Mouse (Mus musculus) effector memory CD4-positive, alpha-beta T cell, adult 7 months (primary cell): ENCODE results near the gene Rhebl1. TPM values are rescaled to one million over a fixed set of nuclear protein-coding genes. Genes with fewer than 3 reads are reported as not detected.

Experiments
- polyA plus RNA-seq: library from polyadenylated mRNA; unstranded; fragments of 100-300 nt; shearing (Covaris generic); gene quantifications from one replicate; pipeline ENCODE4 v1.2.1, GENCODE M21; 2017

The Rhebl1 gene
- polyA plus RNA-seq: 29.6 TPM

DNA sequence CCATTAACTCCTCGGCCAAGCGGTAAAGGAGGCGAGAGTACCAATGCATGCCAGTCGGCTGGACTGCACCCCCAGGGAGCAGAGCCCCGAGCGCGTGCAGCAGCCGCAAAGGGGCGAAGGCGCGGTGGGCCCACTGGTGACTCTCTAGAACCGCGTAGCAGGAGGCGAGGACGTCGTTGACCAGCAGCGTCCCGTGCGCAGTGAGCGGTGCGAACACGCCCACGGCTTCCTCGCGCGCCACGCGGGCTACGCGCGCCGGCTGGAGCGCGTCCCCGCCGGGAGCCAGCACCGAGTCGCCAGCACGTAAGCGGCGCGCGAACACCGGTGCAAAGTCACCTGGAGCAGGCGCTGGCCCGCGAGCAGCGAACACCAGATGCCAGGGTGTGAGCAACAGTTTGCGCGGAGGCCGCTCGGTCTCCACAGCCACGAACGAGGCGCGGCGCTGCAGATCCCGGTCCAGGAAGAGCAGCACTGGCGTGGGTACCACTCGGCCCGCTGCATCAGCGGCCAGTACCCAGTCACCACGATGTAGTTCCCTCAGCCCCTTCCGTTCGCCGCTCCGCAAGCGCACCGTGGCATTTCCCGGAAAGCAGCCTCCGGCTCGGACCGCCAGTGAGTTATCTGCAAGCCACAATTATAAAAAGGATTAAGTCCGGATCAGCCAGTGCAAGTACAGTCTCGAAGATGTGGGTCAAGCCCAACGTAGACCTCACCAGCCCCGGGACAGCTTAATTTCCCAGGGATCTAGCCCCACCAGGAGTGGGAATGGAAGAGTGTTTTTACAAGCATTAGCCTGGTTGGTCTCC, at the start of gene Rhebl1:
Gene Rhebl1 (minus strand): TSS at position 601 of the 806 bp plus-strand sequence.

DNA sequence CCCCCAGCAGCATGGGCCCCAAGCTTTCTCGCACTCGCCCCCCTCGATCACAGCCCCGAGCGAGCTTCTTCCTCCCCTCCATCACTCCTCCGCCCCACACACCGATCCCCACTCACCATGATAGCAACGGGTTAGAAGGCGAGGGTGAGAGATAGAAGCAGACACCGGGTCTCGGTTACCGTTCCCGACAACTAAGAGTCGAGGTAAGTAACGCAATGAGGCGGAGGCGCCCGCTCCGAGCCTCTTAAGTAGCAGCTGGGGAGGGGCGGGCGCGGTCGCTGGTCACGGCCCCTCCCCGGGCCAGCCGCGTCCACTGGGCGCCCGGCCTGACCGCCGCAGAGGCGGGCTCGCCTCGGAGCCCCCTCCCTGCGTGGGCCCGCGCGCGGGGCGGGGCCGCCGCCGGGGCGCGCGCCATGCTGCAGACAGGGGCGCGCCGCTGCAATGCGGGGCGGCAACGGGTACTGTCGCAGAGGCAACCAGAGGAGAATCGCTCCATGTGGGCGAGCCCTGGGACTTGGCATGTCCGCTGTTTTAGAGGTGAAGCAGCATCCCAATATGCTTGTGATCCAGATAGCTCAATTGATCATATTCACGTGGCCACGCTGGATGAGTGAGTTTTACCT, 40.0 kb upstream of the Rhebl1 start, which contains the start of gene Tuba1b:
Gene Tuba1b (minus strand): TSS at position 349 of the 623 bp plus-strand sequence.

DNA sequence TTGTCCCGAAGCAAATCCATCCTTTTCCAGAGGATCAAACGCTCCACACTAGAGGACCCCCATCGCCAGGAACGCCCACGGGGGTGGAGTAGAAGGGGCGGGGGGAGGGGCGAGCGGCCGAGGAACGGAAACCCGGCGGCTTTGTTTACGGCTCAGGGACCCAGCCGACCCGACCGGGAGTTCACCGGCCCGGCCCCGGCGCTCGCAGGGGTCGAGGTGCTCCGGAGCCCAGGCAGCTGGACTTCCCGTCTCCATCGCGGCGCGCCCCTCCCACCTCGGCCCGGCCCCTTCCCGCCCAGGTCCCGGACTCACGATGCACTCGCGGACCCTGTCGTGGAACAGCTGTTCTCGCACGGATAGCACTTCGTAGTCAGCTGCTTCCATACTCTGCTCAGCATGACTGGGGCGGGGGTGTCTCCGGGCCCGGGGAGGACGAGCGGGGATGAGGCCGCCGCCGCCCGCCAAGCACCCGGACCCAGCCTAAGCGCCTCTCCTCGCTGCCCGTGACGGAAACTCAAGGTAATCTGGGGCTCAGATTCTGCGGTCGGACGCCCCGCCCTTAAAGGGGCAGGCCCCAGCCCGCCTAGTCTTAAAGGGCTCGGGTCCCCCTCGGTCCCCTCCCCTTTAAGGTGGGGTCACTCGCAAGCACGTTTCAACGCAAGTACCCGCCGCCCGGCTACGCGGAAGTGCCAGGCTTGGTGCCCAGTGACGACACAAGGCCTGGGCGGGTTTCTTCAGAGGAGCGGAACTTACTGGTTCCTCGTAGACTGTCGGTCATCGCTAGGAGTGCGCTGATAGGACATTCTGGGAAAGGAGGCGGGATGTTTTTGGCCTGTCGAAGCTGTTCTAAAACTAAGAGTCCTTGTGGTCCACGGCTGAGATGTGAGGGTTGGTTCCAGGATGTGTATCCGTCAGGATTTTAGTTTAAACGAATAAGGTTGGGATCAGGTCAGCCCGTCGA, 23.5 kb upstream of the Rhebl1 start, which contains the start of gene Lmbr1l:
Gene Lmbr1l (minus strand): TSS at position 694 of the 961 bp plus-strand sequence.

DNA sequence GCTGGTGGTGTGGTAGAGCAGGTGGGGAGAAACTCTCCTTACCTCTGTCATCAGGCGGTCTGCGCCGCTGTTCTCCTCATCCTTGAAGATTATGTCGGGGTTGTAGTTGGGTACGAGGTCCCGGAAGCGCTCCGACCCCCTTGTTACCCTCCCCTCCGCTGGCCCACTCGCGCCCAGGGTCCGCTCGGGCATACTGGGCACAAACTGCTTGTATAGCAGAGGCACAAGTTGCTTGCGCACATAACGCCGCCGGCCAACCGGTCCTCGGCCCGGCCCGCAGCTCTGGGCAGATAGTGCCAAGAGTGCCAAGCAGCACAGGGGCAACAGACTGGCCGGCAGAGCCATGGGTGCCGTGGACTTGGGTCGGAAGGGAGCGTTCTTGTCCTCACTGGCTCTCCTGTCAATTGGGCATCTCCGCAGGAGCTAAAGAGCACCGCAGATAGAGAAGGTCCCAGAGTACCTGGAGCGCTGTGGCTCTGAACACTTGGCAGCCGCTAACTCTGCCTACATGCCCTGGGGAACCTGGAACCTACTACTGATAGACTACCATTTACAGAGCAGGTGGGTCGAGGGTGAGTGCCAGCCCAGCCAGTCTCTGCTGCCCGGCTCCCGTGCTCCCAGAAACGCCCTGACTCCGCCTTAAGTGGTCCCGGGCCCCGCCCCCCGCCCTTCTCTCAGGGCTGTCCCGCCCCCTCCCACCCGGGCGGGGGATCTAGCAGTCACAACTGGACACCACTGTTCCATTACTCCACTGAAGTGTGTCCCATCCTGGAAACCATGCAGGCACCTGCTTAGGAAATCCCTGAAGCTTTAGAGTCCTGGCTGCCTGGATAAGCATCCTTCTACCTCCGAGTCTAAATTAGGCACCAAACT, 3.8 kb upstream of the Rhebl1 start, which contains the start of gene Dhh:
Gene Dhh (minus strand): TSS at position 613 of the 873 bp plus-strand sequence.

DNA sequence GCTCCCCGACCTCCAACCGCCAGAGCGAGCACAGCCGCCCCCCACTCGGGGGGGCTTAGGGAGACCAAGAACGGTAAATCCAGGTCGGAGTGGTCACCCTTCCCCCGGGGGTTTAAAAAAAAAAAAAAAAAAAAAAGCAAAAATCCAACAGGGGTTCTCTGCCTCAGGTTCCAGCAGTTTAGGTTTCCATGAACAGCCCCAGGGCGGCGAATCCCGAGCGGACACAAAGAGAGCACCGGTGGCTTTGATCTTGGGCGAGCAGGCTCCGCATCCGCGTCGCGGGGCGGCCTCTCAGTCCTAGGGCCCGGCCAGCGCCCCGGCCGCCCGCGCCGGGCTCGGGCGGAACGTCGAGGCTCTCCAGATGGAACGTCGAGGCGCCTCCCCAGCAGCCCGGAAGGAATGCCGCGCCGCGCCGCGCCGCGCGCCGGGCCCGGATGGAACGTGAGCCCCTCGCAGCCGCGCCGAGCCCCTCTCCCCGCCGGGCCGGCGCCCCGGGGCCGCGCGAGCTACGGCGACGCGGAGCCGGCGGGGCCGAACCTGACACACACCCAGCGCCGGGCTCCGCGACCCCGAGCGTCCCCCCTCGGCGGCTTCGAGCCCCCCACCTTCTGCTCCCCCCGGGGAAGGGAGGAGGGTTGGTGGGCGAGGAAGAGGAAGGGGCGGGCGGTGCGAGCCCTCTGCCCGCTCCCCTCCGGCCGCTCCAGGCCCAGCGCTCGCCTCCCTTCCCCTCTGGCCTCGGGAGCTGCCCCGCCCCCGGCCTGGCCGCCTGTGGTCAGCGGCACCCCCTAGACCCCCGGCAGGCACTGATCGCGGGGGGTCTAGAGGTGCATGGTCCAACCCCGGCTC, 23.0 kb downstream of the Rhebl1 start, which contains the start of gene Kmt2d:
Gene Kmt2d (minus strand): TSS at position 135 of the 846 bp plus-strand sequence.

DNA sequence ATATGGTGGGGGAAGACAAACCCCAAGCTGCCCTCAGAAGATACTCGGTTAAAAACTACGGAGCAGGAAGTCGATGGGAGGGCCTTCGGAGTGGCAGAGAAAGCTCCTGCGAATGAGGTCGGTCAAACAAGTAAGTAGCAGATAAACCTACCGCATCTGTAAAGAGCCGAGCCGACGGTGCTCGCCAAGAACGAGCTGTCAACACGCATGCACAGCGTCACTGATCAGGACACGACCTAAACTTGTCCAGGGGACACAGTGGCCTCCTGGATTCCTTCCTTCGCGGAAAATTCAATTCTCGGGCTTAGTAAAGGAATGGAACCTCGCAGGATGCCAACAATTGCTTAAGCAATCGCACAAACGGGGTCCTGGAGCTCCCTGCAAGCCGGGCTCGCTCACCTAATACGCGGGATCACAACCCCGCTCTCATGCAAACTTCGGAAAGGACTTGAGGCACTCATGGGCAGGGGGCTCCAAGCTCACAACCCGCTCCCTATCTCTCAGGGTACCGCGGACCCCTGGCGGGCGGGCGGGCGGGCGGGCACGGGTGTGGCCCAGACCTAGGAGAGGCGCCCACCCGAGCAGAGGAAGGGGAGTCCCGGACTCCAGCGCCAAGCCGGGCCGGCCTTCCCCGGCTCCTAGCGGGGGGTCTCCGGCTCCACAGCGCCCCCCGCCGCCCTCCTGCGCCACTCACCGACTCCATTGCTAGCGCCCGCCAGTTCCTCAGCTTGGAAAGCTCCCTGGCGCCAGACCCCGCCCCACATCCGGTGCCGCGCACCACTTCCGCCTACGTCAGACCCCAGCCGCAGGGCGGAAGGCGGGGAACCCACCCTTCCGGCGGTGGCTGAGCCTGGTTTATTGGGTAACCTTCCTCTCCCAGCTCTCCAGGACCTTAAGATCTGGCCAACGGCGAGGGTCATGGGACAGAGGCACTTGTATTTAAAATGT, 63.3 kb downstream of the Rhebl1 start, which contains the start of gene Prkag1:
Gene Prkag1 (minus strand): TSS at position 786 of the 948 bp plus-strand sequence.

Other genes with a start within 250 kb of the Rhebl1 start
- 26.5 TPM for gene Ddx23, start 231.6 kb downstream of the Rhebl1 start, polyA plus RNA-seq
- gene Rnd1, start 217.1 kb downstream of the Rhebl1 start, polyA plus RNA-seq: 3.1 TPM
- 0.48 TPM for gene Ccdc65, start 186.3 kb downstream of the Rhebl1 start, polyA plus RNA-seq
- gene Fkbp11, start 166.3 kb downstream of the Rhebl1 start, polyA plus RNA-seq: not detected
- 84.9 TPM for gene Arf3, start 131.3 kb downstream of the Rhebl1 start, polyA plus RNA-seq
- not detected for gene Wnt10b, start 116.4 kb downstream of the Rhebl1 start, polyA plus RNA-seq
- gene Wnt1, start 104.7 kb downstream of the Rhebl1 start, polyA plus RNA-seq: not detected
- gene Ddn, start 85.0 kb downstream of the Rhebl1 start, polyA plus RNA-seq: 0.20 TPM
- gene Prkag1, start 63.0 kb downstream of the Rhebl1 start, polyA plus RNA-seq: 111 TPM
- 21.8 TPM for gene Kmt2d, start 23.3 kb downstream of the Rhebl1 start, polyA plus RNA-seq
- gene Dhh, start 4.0 kb upstream of the Rhebl1 start, polyA plus RNA-seq: 0.09 TPM
- gene Lmbr1l, start 23.7 kb upstream of the Rhebl1 start, polyA plus RNA-seq: 95.0 TPM
- gene Tuba1b, start 40.0 kb upstream of the Rhebl1 start, polyA plus RNA-seq: 267 TPM
- not detected for gene Gm49450, start 59.0 kb upstream of the Rhebl1 start, polyA plus RNA-seq
- gene Tuba1a, start 59.2 kb upstream of the Rhebl1 start, polyA plus RNA-seq: 205 TPM
- 35.8 TPM for gene Tuba1c, start 135.4 kb upstream of the Rhebl1 start, polyA plus RNA-seq
- gene Prph, start 160.6 kb upstream of the Rhebl1 start, polyA plus RNA-seq: not detected
- gene Troap, start 180.0 kb upstream of the Rhebl1 start, polyA plus RNA-seq: not detected
- not detected for gene C1ql4, start 193.3 kb upstream of the Rhebl1 start, polyA plus RNA-seq
- gene Dnajc22, start 198.6 kb upstream of the Rhebl1 start, polyA plus RNA-seq: 0.33 TPM
- gene Spats2, start 231.4 kb upstream of the Rhebl1 start, polyA plus RNA-seq: 1.3 TPM